Mouse (Mus musculus): ENCODE results near the gene Ces1b. TPM values are rescaled to one million over a fixed set of nuclear protein-coding genes. Genes with fewer than 3 reads are reported as not detected.

The Ces1b gene
- total RNA-seq (2014; rRNA removed) (not detected in 2 replicates), polyA plus RNA-seq (2015; fragmentation: Nextera tagmentation; extraction: Ambion mirVana) (not detected in 2 replicates)

DNA sequence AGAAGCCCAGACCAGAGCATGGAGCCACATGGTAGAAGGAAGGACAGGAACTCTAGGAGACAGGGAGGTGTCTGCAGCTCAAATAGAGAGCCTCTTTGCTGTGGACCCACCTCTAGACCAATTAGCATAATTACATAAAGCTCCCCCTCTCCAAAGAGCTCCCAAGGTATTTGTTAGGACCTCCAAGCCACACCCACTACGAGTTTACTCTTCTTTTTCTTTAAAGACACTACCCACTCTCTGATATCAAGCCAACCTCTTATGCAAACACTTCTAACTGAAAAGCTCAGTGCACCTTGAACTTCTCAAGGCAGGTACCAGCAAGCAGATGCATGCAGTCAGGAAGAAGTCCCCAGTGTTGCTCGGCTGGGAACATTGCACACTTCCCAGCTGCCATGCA lies at the start of gene Ces1b:
Gene Ces1b (minus strand): TSS at position 131 of the 400 bp plus-strand sequence.
- ATAC-seq (no peak), DNase-seq (no peak)
- H3K4me1 ChIP-seq (ENCODE audit: insufficient read depth): no peaks in the 10 kb centered on the region
- H3K9ac ChIP-seq: no peak within 1 kb of the TSS
- H3K36me3 ChIP-seq (ENCODE audit: insufficient read depth): no peaks in the 10 kb centered on the region
- H3K4me2 ChIP-seq (ENCODE audit: low read depth): no peak within 1 kb of the TSS
- H3K27me3 ChIP-seq (ENCODE audit: insufficient read depth, low read length): no peaks in the 10 kb centered on the region
- no peaks in the 10 kb centered on the region for H3K9me3 ChIP-seq (ENCODE audit: low read length)
- H3K27ac ChIP-seq (ENCODE audit: low read depth, low read length): no peak within 1 kb of the TSS
- no peak within 1 kb of the TSS for H3K4me3 ChIP-seq (ENCODE audit: low read depth, low read length)
- 69% methylated on average over 2 of the region's 2 CpGs for WGBS
- no peak for TF ChIP-seq CTCF (IDR thresholded peaks at IDR 0.05; ENCODE audit: low read depth)

DNA sequence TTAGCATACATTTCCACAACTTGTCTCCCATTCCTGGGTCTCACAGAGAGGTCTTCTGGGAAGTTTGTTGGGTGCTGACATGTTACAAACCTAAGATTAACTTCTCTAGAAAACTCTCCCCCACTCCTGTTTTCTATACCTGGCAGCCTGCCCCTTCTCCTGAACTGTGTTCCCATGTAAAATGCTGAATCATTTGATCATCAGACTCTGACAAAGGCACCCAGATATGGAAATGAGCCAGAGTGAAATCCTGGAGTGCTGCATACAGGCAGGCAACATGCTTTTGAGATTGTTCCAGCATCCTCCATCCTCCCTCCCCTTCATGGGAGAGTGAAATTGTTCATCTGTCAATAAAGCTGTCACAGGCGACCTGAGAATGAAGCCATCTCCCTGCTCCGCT lies 46.7 kb upstream of the Ces1b start:
- no peaks in the 10 kb centered on the region for H3K4me1 ChIP-seq (ENCODE audit: insufficient read depth)
- no peaks in the 10 kb centered on the region for H3K27me3 ChIP-seq (ENCODE audit: insufficient read depth, low read length)
- WGBS: 81% methylated on average over 2 of the region's 2 CpGs
- DNase-seq: no peak
- H3K27ac ChIP-seq (ENCODE audit: low read depth, low read length): no peak overlapping the region
- TF ChIP-seq CTCF (IDR thresholded peaks at IDR 0.05; ENCODE audit: low read depth): no peak
- no peak for ATAC-seq
- no peak overlapping the region for H3K9ac ChIP-seq
- H3K4me3 ChIP-seq (ENCODE audit: low read depth, low read length): no peak overlapping the region
- H3K9me3 ChIP-seq (ENCODE audit: low read length): no peaks in the 10 kb centered on the region
- no peaks in the 10 kb centered on the region for H3K36me3 ChIP-seq (ENCODE audit: insufficient read depth)
- no peak overlapping the region for H3K4me2 ChIP-seq (ENCODE audit: low read depth)

DNA sequence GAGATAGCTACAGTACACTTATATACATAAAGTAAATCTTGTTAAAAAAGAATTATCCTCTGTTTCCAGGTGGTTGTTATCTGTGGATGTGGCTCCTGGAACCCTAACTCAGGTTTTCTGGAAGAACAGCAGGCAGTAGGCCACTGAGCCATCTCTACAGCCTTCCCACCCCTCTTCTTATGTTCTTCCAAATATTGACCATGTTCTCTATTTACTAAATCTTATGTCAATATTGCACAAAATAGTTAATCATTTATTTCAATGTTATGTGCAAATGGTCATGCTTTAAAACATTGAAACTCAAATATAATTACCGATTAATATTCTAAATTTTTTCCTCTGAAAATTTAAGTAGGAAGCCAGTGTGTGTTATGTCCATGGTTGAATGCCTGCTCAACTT lies 42.2 kb upstream of the Ces1b start:
- Histone ChIP-seq H3K4me1 (ENCODE audit: insufficient read depth) (no peaks in the 10 kb centered on the region), H3K9me3 (ENCODE audit: low read length) (no peaks in the 10 kb centered on the region), H3K36me3 (ENCODE audit: insufficient read depth) (no peaks in the 10 kb centered on the region), H3K4me3 (ENCODE audit: low read depth, low read length) (no peak overlapping the region), H3K4me2 (ENCODE audit: low read depth) (no peak overlapping the region), H3K9ac (no peak overlapping the region), H3K27me3 (ENCODE audit: insufficient read depth, low read length) (no peaks in the 10 kb centered on the region), H3K27ac (ENCODE audit: low read depth, low read length) (no peak overlapping the region)
- WGBS: 96% methylated on average over 1 of the region's 1 CpGs
- no peak for TF ChIP-seq CTCF (IDR thresholded peaks at IDR 0.05; ENCODE audit: low read depth)
- ATAC-seq (no peak), DNase-seq (no peak)

DNA sequence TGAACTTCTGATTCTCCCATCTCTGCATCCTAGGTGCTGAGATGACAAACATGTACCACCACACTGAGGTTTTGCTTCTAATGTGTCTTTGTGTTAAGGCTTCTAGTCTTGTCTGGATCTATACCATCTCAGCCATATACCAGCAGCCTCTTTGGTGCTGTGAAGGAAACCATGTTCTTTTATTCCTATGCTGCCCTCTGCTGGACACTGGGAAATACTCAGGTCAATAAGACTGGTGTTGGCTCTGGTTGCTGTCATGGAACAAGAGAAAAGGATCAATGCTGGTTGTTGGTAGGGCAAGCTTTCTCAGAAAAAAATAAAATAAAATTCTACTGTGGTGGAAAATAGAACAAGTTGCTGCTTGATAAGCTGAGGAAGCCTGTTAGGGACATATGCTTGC lies 15.6 kb upstream of the Ces1b start:
- peak; percentile 68 for TF ChIP-seq CTCF (IDR thresholded peaks at IDR 0.05; ENCODE audit: low read depth)
- Histone ChIP-seq H3K36me3 (ENCODE audit: insufficient read depth) (no peaks in the 10 kb centered on the region), H3K4me1 (ENCODE audit: insufficient read depth) (no peaks in the 10 kb centered on the region), H3K27ac (ENCODE audit: low read depth, low read length) (no peak overlapping the region), H3K9me3 (ENCODE audit: low read length) (no peaks in the 10 kb centered on the region), H3K27me3 (ENCODE audit: insufficient read depth, low read length) (no peaks in the 10 kb centered on the region), H3K9ac (no peak overlapping the region), H3K4me2 (ENCODE audit: low read depth) (no peak overlapping the region), H3K4me3 (ENCODE audit: low read depth, low read length) (no peak overlapping the region)
- DNase-seq: peak; percentile 60
- ATAC-seq: no peak

DNA sequence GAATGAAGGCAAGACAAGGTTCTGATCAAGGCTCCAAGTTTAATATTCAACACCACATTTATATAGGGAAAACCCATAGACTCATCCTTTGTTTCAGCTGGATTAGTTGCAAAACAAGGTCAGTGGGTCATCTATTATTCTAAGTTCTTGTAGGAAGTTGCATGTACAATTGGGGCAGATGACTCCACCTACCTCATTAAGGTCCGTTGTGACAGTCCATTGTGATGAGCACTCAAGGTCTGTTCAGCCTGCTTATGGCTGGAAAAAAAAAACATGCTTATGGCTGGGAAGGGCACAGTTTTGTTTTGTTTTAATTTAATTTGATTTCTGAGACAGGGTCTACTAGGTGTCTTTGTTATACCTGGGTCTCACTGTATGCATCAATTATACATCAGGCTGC lies 11.5 kb upstream of the Ces1b start:
- H3K9ac ChIP-seq: no peak overlapping the region
- no peaks in the 10 kb centered on the region for H3K36me3 ChIP-seq (ENCODE audit: insufficient read depth)
- H3K4me2 ChIP-seq (ENCODE audit: low read depth): no peak overlapping the region
- H3K27me3 ChIP-seq (ENCODE audit: insufficient read depth, low read length): no peaks in the 10 kb centered on the region
- H3K9me3 ChIP-seq (ENCODE audit: low read length): no peaks in the 10 kb centered on the region
- H3K27ac ChIP-seq (ENCODE audit: low read depth, low read length): no peak overlapping the region
- DNase-seq (no peak), ATAC-seq (no peak)
- H3K4me3 ChIP-seq (ENCODE audit: low read depth, low read length): no peak overlapping the region
- H3K4me1 ChIP-seq (ENCODE audit: insufficient read depth): no peaks in the 10 kb centered on the region
- TF ChIP-seq CTCF (IDR thresholded peaks at IDR 0.05; ENCODE audit: low read depth): no peak
- 38% methylated on average over 1 of the region's 1 CpGs for WGBS

DNA sequence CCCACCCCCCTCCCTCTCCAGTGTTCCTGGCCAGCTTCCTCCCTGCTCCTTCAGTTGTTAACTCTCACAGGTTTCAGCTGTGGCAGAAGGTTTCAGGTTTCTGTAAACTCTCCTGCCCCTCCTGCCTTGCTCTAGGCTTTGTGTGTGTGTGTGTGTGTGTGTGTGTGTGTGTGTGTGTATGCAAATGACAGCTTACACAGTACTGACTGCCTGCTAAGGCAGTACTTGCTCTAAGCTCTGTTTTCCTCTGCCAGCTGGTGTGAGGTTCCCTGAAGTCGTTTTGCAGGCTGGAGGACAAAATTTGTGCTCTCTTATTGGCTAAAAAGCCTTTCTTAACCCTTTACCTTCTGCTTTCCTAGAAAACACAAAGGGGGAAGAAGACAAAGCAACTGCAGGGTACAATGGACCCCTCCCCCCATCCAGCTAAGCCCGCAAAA lies 8.9 kb upstream of the Ces1b start:
- no peak overlapping the region for H3K4me2 ChIP-seq (ENCODE audit: low read depth)
- no peak for TF ChIP-seq CTCF (IDR thresholded peaks at IDR 0.05; ENCODE audit: low read depth)
- no peaks in the 10 kb centered on the region for H3K27me3 ChIP-seq (ENCODE audit: insufficient read depth, low read length)
- peak; percentile 66 for ATAC-seq
- no peak overlapping the region for H3K4me3 ChIP-seq (ENCODE audit: low read depth, low read length)
- no peaks in the 10 kb centered on the region for H3K36me3 ChIP-seq (ENCODE audit: insufficient read depth)
- 0% methylated on average over 2 of the region's 2 CpGs for WGBS
- H3K4me1 ChIP-seq (ENCODE audit: insufficient read depth): no peaks in the 10 kb centered on the region
- no peak overlapping the region for H3K9ac ChIP-seq
- DNase-seq: peak; percentile 12
- H3K9me3 ChIP-seq (ENCODE audit: low read length): no peaks in the 10 kb centered on the region
- H3K27ac ChIP-seq (ENCODE audit: low read depth, low read length): no peak overlapping the region

DNA sequence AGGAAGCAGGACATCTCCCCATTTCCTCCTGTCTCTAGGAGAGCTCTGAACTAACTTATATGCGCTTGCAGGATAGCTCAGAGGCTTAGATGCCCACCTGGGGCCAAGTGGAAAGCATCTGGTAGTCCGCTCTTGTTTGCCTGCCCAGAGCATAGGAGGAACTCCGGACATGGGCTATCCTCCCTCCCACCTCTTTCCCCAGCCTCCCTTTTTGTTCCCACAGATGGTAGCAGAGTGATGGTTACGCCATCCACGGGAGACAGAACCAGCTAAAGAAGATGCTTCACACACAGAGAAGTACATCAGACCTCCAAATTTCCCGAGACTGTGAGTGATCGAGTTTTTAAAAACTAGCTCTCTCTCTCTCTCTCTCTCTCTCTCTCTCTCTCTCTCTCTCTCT lies 8.4 kb upstream of the Ces1b start:
- H3K27me3 ChIP-seq (ENCODE audit: insufficient read depth, low read length): no peaks in the 10 kb centered on the region
- no peaks in the 10 kb centered on the region for H3K36me3 ChIP-seq (ENCODE audit: insufficient read depth)
- WGBS: 27% methylated on average over 7 of the region's 7 CpGs
- no peak overlapping the region for H3K4me2 ChIP-seq (ENCODE audit: low read depth)
- ATAC-seq (no peak), DNase-seq (no peak)
- H3K4me1 ChIP-seq (ENCODE audit: insufficient read depth): no peaks in the 10 kb centered on the region
- no peak for TF ChIP-seq CTCF (IDR thresholded peaks at IDR 0.05; ENCODE audit: low read depth)
- H3K4me3 ChIP-seq (ENCODE audit: low read depth, low read length): no peak overlapping the region
- H3K9ac ChIP-seq: no peak overlapping the region
- no peak overlapping the region for H3K27ac ChIP-seq (ENCODE audit: low read depth, low read length)
- no peaks in the 10 kb centered on the region for H3K9me3 ChIP-seq (ENCODE audit: low read length)

DNA sequence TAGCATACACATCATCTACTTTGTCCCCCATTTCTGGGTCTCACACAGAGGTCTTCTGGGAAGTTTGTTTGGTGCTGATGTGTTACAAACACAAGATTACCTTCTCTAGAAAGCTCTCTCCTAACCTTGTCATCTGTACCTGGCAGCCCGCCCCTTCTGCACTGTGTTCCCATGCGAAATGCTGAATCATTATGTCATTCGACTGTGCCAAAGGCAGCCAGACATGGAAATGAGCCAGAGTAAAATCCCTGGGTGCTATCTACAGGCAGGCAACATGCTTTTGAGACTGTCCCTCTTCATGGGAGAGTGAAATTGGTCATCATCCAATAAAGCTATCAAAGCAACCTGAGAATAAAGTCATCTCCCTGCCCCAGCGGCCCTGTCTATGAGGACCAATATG lies 4.6 kb downstream of the Ces1b start:
- DNase-seq (no peak), ATAC-seq (no peak)
- no peaks in the 10 kb centered on the region for H3K4me1 ChIP-seq (ENCODE audit: insufficient read depth)
- no peak overlapping the region for H3K4me2 ChIP-seq (ENCODE audit: low read depth)
- H3K27ac ChIP-seq (ENCODE audit: low read depth, low read length): no peak overlapping the region
- H3K4me3 ChIP-seq (ENCODE audit: low read depth, low read length): no peak overlapping the region
- H3K36me3 ChIP-seq (ENCODE audit: insufficient read depth): no peaks in the 10 kb centered on the region
- no peaks in the 10 kb centered on the region for H3K27me3 ChIP-seq (ENCODE audit: insufficient read depth, low read length)
- no peaks in the 10 kb centered on the region for H3K9me3 ChIP-seq (ENCODE audit: low read length)
- WGBS: 79% methylated on average over 4 of the region's 4 CpGs
- H3K9ac ChIP-seq: no peak overlapping the region
- no peak for TF ChIP-seq CTCF (IDR thresholded peaks at IDR 0.05; ENCODE audit: low read depth)

Measured in forebrain, postnatal 0 days (tissue).